Mouse (Mus musculus) hindbrain, embryonic 13.5 days (tissue): Measurements from ENCODE around the gene Lzts2. TPM values are rescaled to one million over a fixed set of nuclear protein-coding genes. Genes with fewer than 3 reads are reported as not detected.

Source experiments
- ATAC-seq: fragments of 200-750 bp; cut with Nextera tagmentation; 2 replicates; pipeline ENCODE4 v1.8.0; 2017; ENCODE audit warnings: moderate TSS enrichment; ENCODE audit not compliant: low FRiP score
- H3K27ac ChIP-seq: fragments of 300-500 bp; sonication (generic); 2 replicates; pipeline ENCODE4 v1.5.1; 2015; ENCODE audit warnings: inconsistent platforms, mild to moderate bottlenecking, moderate library complexity
- H3K27me3 ChIP-seq: fragments of 300-500 bp; sonication (generic); 2 replicates; pipeline ENCODE4 v1.6.1; 2015; ENCODE audit warnings: mild to moderate bottlenecking, inconsistent platforms
- H3K36me3 ChIP-seq: fragments of 300-500 bp; sonication (generic); 2 replicates; pipeline ENCODE4 v1.6.1; 2015; ENCODE audit warnings: mild to moderate bottlenecking, inconsistent platforms
- H3K4me1 ChIP-seq: fragments of 300-500 bp; sonication (generic); replicated peaks from 2 replicates; pipeline ENCODE4 v1.6.1; 2015; ENCODE audit warnings: inconsistent platforms
- H3K4me2 ChIP-seq: fragments of 300-500 bp; sonication (generic); 2 replicates; pipeline ENCODE4 v1.6.1; 2015; ENCODE audit warnings: inconsistent platforms, mild to moderate bottlenecking, moderate library complexity
- H3K4me3 ChIP-seq: fragments of 300-500 bp; sonication (generic); 2 replicates; pipeline ENCODE4 v1.5.1; 2015; ENCODE audit warnings: mild to moderate bottlenecking, inconsistent platforms
- H3K9ac ChIP-seq: fragments of 300-500 bp; sonication (generic); 2 replicates; pipeline ENCODE4 v1.6.1; 2015; ENCODE audit warnings: mild to moderate bottlenecking, inconsistent platforms
- H3K9me3 ChIP-seq: fragments of 300-500 bp; sonication (generic); 2 replicates; pipeline ENCODE4 v1.6.1; 2016; ENCODE audit warnings: inconsistent platforms
- WGBS: fragments of 180-500 bp; shearing (Covaris S2); methylation state at CpG from one replicate; pipeline ENCODE4 v1.1.7; 2015; 5-methylcytosine and 5-hydroxymethylcytosine counted together
- polyA plus RNA-seq: library from polyadenylated mRNA; unstranded; fragments of >200 nt; fragmentation: Nextera tagmentation; extraction: Ambion mirVana; gene quantifications from 2 replicates; pipeline ENCODE4 v1.2.1, GENCODE M21; 2015

Lzts2 gene
- polyA plus RNA-seq, 1 experiment from 2014 or later = 24.1 TPM

GRCm38 (mm10) chr19:45047417-45047934, 33.3 kb downstream of the Lzts2 start, which contains the start of gene Sfxn3:
Gene Sfxn3 (plus strand): TSS chr19:45047503.
- H3K27ac ChIP-seq = peak within 1 kb of the TSS; percentile 92
- WGBS = 1% methylated on average over 26 of the region's 26 CpGs

GRCm38 (mm10) chr19:45047935-45048643, 33.9 kb downstream of the Lzts2 start:
- peaks cover 53% of the 10 kb centered on the region for H3K4me1 ChIP-seq
- WGBS = 39% methylated on average over 10 of the region's 11 CpGs

More at GRCm38 (mm10) chr19:45047417-45047934, 33.3 kb downstream of the Lzts2 start, which contains the start of gene Sfxn3:
- Histone ChIP-seq H3K36me3 (peaks cover 30% of the 10 kb centered on the region), H3K4me3 (peak within 1 kb of the TSS; percentile 63), H3K4me1 (peaks cover 53% of the 10 kb centered on the region), H3K9me3 (no peaks in the 10 kb centered on the region), H3K4me2 (peak within 1 kb of the TSS; percentile 79), H3K27me3 (peaks cover 23% of the 10 kb centered on the region), H3K9ac (peak within 1 kb of the TSS; percentile 83)
- peak; percentile 84 for ATAC-seq

GRCm38 (mm10) chr19:45048644-45049365, 34.6 kb downstream of the Lzts2 start:
- Histone ChIP-seq H3K4me1 (peaks cover 53% of the 10 kb centered on the region), H3K27me3 (peaks cover 21% of the 10 kb centered on the region), H3K9me3 (no peaks in the 10 kb centered on the region), H3K9ac (peak overlapping the region; percentile 83), H3K4me3 (peak overlapping the region; percentile 63), H3K4me2 (peak overlapping the region; percentile 79), H3K36me3 (peaks cover 43% of the 10 kb centered on the region), H3K27ac (peak overlapping the region; percentile 92)
- WGBS = 79% methylated on average over 12 of the region's 12 CpGs
- no peak for ATAC-seq

More at GRCm38 (mm10) chr19:45047935-45048643, 33.9 kb downstream of the Lzts2 start:
- Histone ChIP-seq H3K4me3 (peak overlapping the region; percentile 63), H3K27ac (peak overlapping the region; percentile 92), H3K36me3 (peaks cover 36% of the 10 kb centered on the region), H3K4me2 (peak overlapping the region; percentile 79), H3K9me3 (no peaks in the 10 kb centered on the region), H3K9ac (peak overlapping the region; percentile 83), H3K27me3 (peaks cover 21% of the 10 kb centered on the region)
- peak; percentile 73 for ATAC-seq

- peak overlapping the region; percentile 79 for H3K4me2 ChIP-seq
- H3K4me1 ChIP-seq = peaks cover 50% of the 10 kb centered on the region
- no peak for ATAC-seq
- H3K36me3 ChIP-seq = peaks cover 50% of the 10 kb centered on the region
- H3K4me3 ChIP-seq = peak overlapping the region; percentile 63
- H3K9me3 ChIP-seq = no peaks in the 10 kb centered on the region
- WGBS = 79% methylated on average over 9 of the region's 9 CpGs
- H3K9ac ChIP-seq = peak overlapping the region; percentile 83
- H3K27me3 ChIP-seq = peaks cover 16% of the 10 kb centered on the region
- 0 out of 2 replicates have a peak overlapping the region, but pooled peaks have one; percentile 35 for H3K27ac ChIP-seq
These were observed 35.3 kb downstream of the Lzts2 start for GRCm38 (mm10) chr19:45049523-45049922.

- 86% methylated on average over 8 of the region's 8 CpGs for WGBS
- Histone ChIP-seq H3K4me2 (no peak overlapping the region), H3K36me3 (peaks cover 60% of the 10 kb centered on the region), H3K9me3 (no peaks in the 10 kb centered on the region), H3K27ac (no peak overlapping the region), H3K9ac (no peak overlapping the region), H3K27me3 (no peaks in the 10 kb centered on the region), H3K4me3 (no peak overlapping the region), H3K4me1 (peaks cover 46% of the 10 kb centered on the region)
- no peak for ATAC-seq
These were observed 39.2 kb downstream of the Lzts2 start for GRCm38 (mm10) chr19:45053451-45053850.

GRCm38 (mm10) chr19:45054892-45055690, 40.9 kb downstream of the Lzts2 start:
- Histone ChIP-seq H3K9ac (no peak overlapping the region), H3K27ac (no peak overlapping the region), H3K4me2 (no peak overlapping the region), H3K27me3 (no peaks in the 10 kb centered on the region), H3K4me1 (peaks cover 39% of the 10 kb centered on the region), H3K36me3 (peaks cover 53% of the 10 kb centered on the region), H3K4me3 (no peak overlapping the region), H3K9me3 (no peaks in the 10 kb centered on the region)
- 85% methylated on average over 6 of the region's 6 CpGs for WGBS
- ATAC-seq = no peak

- H3K9ac ChIP-seq = 0 out of 2 replicates have a peak overlapping the region, but pooled peaks have one; percentile 72
- H3K4me2 ChIP-seq = 0 out of 2 replicates have a peak overlapping the region, but pooled peaks have one; percentile 13
- H3K4me3 ChIP-seq = no peak overlapping the region
- H3K9me3 ChIP-seq = no peaks in the 10 kb centered on the region
- H3K27me3 ChIP-seq = no peaks in the 10 kb centered on the region
- H3K4me1 ChIP-seq = peaks cover 30% of the 10 kb centered on the region
- no peak for ATAC-seq
- peak overlapping the region; percentile 62 for H3K27ac ChIP-seq
- H3K36me3 ChIP-seq = peaks cover 41% of the 10 kb centered on the region
- 36% methylated on average over 4 of the region's 4 CpGs for WGBS
These were observed 42.1 kb downstream of the Lzts2 start for GRCm38 (mm10) chr19:45056364-45056763.

GRCm38 (mm10) chr19:45056908-45057698, 42.9 kb downstream of the Lzts2 start:
- Histone ChIP-seq H3K4me3 (peak overlapping the region; percentile 57), H3K4me2 (peak overlapping the region; percentile 69), H3K9me3 (no peaks in the 10 kb centered on the region), H3K9ac (peak overlapping the region; percentile 72), H3K36me3 (peaks cover 34% of the 10 kb centered on the region), H3K27ac (peak overlapping the region; percentile 96), H3K27me3 (no peaks in the 10 kb centered on the region), H3K4me1 (peaks cover 30% of the 10 kb centered on the region)
- no peak for ATAC-seq
- WGBS = 89% methylated on average over 7 of the region's 7 CpGs

- peak overlapping the region; percentile 72 for H3K9ac ChIP-seq
- H3K4me2 ChIP-seq = peak overlapping the region; percentile 69
- H3K4me1 ChIP-seq = peaks cover 30% of the 10 kb centered on the region
- peaks cover 28% of the 10 kb centered on the region for H3K36me3 ChIP-seq
- H3K27ac ChIP-seq = peak overlapping the region; percentile 96
- no peak for ATAC-seq
- H3K27me3 ChIP-seq = 0 out of 2 replicates have a peak, but pooled peaks cover 2% of the 10 kb centered on the region
- H3K4me3 ChIP-seq = peak overlapping the region; percentile 57
- no peaks in the 10 kb centered on the region for H3K9me3 ChIP-seq
- WGBS = 52% methylated on average over 7 of the region's 7 CpGs
These were observed 43.5 kb downstream of the Lzts2 start for GRCm38 (mm10) chr19:45057724-45058112.

- Histone ChIP-seq H3K27ac (peak overlapping the region; percentile 96), H3K4me1 (peaks cover 30% of the 10 kb centered on the region), H3K9ac (peak overlapping the region; percentile 91), H3K27me3 (0 out of 2 replicates have a peak, but pooled peaks cover 2% of the 10 kb centered on the region), H3K4me3 (peak overlapping the region; percentile 57), H3K9me3 (no peaks in the 10 kb centered on the region), H3K4me2 (peak overlapping the region; percentile 69), H3K36me3 (peaks cover 22% of the 10 kb centered on the region)
- WGBS = 1% methylated on average over 34 of the region's 34 CpGs
- ATAC-seq = peak; percentile 94
These were observed 44.1 kb downstream of the Lzts2 start for GRCm38 (mm10) chr19:45058113-45058839.
